Mouse (Mus musculus) E14TG2a.4 (cell line): Measurements from ENCODE around the gene Fli1.
A peak's percentile ranks its signal among the peaks of the same experiment; 100 is the strongest.

Source experiments
- H3K27me3 ChIP-seq: 2 replicates; pipeline ENCODE4 v1.6.1; 2014; ENCODE audit warnings: low read length, control low read depth; ENCODE audit not compliant: insufficient read depth
- H3K36me3 ChIP-seq: 2 replicates; pipeline ENCODE4 v1.6.1; 2014; ENCODE audit warnings: low read length, control low read depth; ENCODE audit not compliant: insufficient read depth
- H3K4me1 ChIP-seq: replicated peaks from 2 replicates; pipeline ENCODE4 v1.6.1; 2014; ENCODE audit warnings: low read depth, low read length, control low read depth
- H3K4me3 ChIP-seq: replicated peaks from 2 replicates; pipeline ENCODE4 v1.5.1; 2014; ENCODE audit warnings: mild to moderate bottlenecking, low read length
- H3K9me3 ChIP-seq: 2 replicates; pipeline ENCODE4 v1.6.1; 2014; ENCODE audit warnings: low read length, control low read depth
- CTCF ChIP-seq: conservative IDR thresholded peaks from 2 replicates; pipeline ENCODE4 v1.5.1; 2014; ENCODE audit warnings: low read length
- NANOG ChIP-seq: IDR thresholded peaks from 2 replicates; pipeline ENCODE4 v1.6.1; 2014; ENCODE audit warnings: borderline replicate concordance, low read length, mixed read lengths
- POU5F1 ChIP-seq: IDR thresholded peaks from 2 replicates; pipeline ENCODE4 v1.6.1; 2014; ENCODE audit warnings: low read length, borderline replicate concordance

Fli1 gene

DNA sequence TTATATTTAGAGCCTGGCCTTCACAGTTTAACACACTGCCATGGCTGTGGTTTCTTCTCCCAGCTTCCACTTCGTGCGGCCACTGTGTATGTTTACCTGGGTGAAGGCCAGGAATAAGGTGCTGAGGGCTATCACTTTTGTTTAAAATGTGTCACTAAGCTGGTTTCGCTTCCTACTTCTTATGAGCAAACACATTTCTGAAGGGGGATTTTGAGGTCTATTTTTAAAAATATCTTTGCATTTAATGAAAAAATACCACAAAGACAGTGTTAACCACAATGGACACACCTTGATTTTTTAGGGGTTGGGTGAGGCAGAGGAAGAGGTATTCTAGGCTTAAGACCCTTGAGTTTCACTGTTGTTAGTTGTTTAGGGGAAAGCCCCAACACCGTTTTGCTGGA is 147.9 kb downstream of the Fli1 start:
- no peaks in the 10 kb centered on the region for H3K4me1 ChIP-seq
- no peak for TF ChIP-seq POU5F1
- no peak for TF ChIP-seq NANOG
- no peak for TF ChIP-seq CTCF
- peaks cover 15% of the 10 kb centered on the region for H3K27me3 ChIP-seq
- no peak overlapping the region for H3K4me3 ChIP-seq
- H3K9me3 ChIP-seq: no peaks in the 10 kb centered on the region
- H3K36me3 ChIP-seq: no peaks in the 10 kb centered on the region

DNA sequence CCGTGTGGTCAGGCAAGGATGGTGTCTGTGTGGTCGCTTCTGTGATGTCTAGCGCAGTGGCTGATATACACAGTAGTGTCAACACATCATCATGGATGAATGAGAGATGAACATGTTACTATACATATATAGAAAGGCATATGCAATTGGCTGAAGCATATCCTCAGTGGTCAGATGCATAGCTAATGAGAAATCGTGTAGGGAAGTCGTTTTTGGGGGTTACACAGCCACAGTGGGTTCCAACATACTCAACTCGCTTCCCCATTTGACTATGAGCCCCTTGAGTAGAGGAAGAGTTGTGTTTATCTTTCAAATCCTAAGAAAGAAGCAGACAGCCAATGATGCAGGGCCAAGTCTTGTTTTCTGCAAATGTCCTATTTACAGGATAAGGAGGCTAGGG is 149.9 kb downstream of the Fli1 start:
- H3K36me3 ChIP-seq: no peaks in the 10 kb centered on the region
- H3K27me3 ChIP-seq: peaks cover 24% of the 10 kb centered on the region
- no peaks in the 10 kb centered on the region for H3K4me1 ChIP-seq
- no peak for TF ChIP-seq NANOG
- TF ChIP-seq POU5F1: no peak
- no peak for TF ChIP-seq CTCF
- no peaks in the 10 kb centered on the region for H3K9me3 ChIP-seq
- H3K4me3 ChIP-seq: no peak overlapping the region

DNA sequence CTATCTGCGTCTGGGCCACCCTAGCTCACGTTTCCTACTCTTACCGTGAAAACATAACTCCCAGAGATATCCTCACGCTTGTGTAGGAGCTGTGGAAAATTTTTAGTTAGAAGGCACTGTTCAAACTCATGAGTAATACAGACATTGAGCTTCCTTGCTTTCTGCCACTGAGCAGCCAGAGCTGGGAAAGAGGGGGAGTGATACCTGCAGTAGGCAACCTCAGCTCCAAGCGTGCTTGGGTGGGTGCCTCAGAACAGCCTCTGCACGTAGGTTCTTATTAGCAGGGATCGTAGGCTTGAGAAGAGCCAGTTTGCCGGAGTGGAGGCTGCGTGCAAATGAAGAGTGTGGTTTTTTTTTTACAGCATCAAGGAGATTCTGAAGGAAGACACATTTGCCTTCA is 151.0 kb downstream of the Fli1 start:
- TF ChIP-seq POU5F1 (no peak), CTCF (no peak), NANOG (no peak)
- Histone ChIP-seq H3K4me1 (no peaks in the 10 kb centered on the region), H3K36me3 (no peaks in the 10 kb centered on the region), H3K27me3 (peaks cover 30% of the 10 kb centered on the region), H3K4me3 (no peak overlapping the region), H3K9me3 (no peaks in the 10 kb centered on the region)

DNA sequence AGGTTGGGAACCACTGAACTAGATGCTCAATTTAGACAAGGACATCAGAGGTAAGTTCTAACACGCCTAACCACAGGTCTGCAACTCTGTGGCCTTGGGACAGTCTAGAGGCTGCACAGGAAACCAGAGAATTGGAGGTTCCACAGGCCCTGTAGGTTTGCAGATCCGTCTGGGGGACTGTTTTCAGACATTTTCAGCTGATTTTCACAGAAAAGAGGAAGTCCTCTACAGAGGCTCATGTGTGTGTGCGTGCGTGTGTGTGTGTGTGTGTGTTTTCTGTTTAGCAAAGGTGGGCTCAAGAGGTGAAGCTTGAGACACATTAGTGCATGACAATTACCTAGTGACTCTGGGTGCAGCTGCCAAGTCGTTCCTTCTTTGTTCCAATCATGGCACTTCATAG is 151.6 kb downstream of the Fli1 start:
- no peaks in the 10 kb centered on the region for H3K4me1 ChIP-seq
- no peaks in the 10 kb centered on the region for H3K36me3 ChIP-seq
- TF ChIP-seq POU5F1 (no peak), NANOG (no peak), CTCF (no peak)
- no peak overlapping the region for H3K4me3 ChIP-seq
- H3K9me3 ChIP-seq: no peaks in the 10 kb centered on the region
- H3K27me3 ChIP-seq: peaks cover 31% of the 10 kb centered on the region

DNA sequence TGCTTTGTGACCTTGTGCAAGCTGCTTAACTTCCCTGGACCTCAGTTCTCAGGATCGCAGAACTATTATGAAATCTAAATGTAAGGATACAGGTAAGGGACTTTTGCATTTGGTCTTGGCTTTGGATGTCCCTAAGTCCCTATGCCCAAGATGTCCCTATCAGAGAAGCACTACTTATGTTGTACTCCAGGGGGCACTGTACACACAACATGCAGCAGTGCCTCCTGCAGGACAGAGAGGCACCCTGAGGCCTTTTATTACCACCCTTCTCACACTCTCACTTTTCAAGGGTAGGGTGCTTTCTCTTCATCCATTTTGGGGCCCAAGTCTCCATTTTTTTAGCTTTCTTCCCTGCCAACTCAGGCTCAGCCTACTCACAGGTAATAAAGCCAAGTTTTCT is 154.5 kb downstream of the Fli1 start:
- H3K36me3 ChIP-seq: no peaks in the 10 kb centered on the region
- no peaks in the 10 kb centered on the region for H3K4me1 ChIP-seq
- H3K9me3 ChIP-seq: no peaks in the 10 kb centered on the region
- no peak overlapping the region for H3K4me3 ChIP-seq
- no peak for TF ChIP-seq NANOG
- peak; percentile 67 for TF ChIP-seq CTCF
- H3K27me3 ChIP-seq: peaks cover 42% of the 10 kb centered on the region

DNA sequence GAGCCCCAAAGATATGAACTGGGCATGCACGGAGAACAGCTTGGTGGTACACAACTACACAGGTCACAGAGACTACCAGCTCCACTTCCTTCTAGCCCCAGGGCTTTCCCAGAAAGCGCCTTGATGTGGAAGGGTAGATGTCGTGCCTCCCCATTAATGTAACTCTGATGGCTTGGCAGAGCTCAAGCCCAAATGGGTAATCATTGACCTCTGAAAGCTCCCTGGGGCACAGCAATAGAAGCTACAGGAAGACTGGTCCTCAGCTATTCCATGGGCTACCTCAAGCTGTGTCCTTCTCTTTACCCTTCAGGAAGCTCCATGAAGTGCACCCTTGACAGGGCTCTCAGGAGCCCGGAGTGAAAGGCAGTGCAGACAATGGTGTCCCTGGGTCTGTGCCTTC is 157.8 kb downstream of the Fli1 start:
- Histone ChIP-seq H3K27me3 (peaks cover 31% of the 10 kb centered on the region), H3K4me3 (no peak overlapping the region), H3K36me3 (no peaks in the 10 kb centered on the region), H3K9me3 (no peaks in the 10 kb centered on the region), H3K4me1 (no peaks in the 10 kb centered on the region)
- TF ChIP-seq NANOG (no peak), CTCF (no peak), POU5F1 (no peak)

DNA sequence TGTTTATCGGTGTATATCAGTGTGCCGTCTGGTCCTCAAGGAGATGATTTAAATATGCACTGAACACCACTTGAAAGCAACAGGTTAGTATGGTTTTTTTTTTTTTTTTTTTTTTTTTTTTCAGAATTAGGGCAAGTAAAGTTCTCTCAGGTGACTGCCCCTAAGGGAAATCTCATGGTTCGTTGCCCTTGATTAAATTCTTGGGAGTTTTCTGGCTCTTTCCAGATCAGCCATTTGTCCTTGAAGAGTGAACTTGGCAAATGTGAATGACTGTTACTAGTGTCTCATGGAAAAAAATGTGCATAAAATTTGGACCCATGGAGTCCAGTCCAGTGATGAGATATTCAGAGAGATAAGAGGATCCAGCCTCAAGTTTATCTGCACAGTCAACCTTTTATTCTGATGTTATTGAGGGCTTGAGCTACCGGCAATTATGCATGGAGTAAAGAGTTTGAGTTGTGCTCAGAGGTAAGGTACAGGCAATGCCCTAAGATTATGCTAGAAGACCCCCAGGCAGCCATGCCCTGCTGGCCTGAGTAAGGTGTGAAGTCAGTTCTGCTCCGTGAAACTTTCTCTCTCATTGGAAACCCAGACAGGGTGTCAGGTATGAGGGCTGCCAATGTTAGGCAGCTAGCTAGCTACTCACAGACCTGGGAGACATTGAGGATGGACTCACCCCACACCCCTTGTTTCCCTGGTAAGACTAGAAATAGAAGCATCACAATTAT is 165.6 kb downstream of the Fli1 start:
- no peak for TF ChIP-seq POU5F1
- TF ChIP-seq NANOG: no peak
- TF ChIP-seq CTCF: no peak
- H3K4me3 ChIP-seq: no peak overlapping the region

DNA sequence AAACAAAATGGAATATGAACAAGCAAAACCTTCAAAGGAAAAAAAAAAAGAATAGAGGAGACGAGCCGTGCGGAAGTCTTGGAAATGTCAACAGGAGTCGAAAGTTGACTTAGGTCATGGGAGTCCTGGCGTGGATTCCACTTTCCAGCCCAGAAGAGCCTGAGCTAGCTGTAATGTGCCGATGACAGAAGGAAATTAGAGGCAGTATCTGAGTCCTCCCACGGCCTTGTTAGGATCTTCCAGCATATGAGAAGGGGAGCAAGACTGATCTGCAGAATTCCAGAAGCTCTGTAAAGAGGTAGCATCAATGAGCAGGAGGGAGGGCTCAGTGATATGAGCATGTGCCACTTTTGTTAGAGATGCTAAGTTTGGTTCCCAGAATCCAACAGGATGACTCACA is 166.6 kb downstream of the Fli1 start:
- Histone ChIP-seq H3K9me3 (no peaks in the 10 kb centered on the region), H3K36me3 (no peaks in the 10 kb centered on the region), H3K27me3 (peaks cover 29% of the 10 kb centered on the region), H3K4me1 (peaks cover 23% of the 10 kb centered on the region), H3K4me3 (no peak overlapping the region)
- TF ChIP-seq NANOG (no peak), POU5F1 (no peak), CTCF (no peak)

More for the DNA sequence above, 165.6 kb downstream of the Fli1 start:
- no peaks in the 10 kb centered on the region for H3K9me3 ChIP-seq
- H3K4me1 ChIP-seq: peaks cover 19% of the 10 kb centered on the region
- H3K27me3 ChIP-seq: peaks cover 29% of the 10 kb centered on the region
- H3K36me3 ChIP-seq: no peaks in the 10 kb centered on the region

DNA sequence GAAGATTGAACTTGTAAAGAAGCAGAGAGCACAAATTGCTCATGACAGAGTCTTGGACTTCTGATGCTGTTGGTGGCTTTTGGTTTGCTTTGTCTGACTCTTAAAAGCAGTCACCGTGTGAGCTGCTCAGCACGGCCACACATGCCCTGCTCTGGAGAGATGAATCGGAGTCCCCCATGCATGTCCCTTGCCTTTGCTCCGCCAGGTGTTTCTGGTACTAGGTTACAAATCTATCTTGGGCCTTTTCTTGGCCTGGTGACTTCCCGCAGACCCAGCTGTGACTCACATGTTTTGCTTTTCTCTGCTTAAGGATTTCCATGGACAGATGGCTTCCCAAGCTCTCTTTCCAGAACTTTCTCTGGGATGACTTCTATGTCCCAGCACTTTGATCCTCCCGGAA is 169.0 kb downstream of the Fli1 start:
- no peak for TF ChIP-seq POU5F1
- no peak for TF ChIP-seq CTCF
- no peak for TF ChIP-seq NANOG
- Histone ChIP-seq H3K4me3 (no peak overlapping the region), H3K27me3 (peaks cover 26% of the 10 kb centered on the region), H3K9me3 (no peaks in the 10 kb centered on the region), H3K36me3 (no peaks in the 10 kb centered on the region), H3K4me1 (peaks cover 44% of the 10 kb centered on the region)
